Mouse (Mus musculus) intestine, embryonic 15.5 days (tissue): Measurements from ENCODE around the gene Olfr1347. TPM values are rescaled to one million over a fixed set of nuclear protein-coding genes. Genes with fewer than 3 reads are reported as not detected.
"Not testable (repeated sequence)": the region's sequence is repeated elsewhere in the genome, so short reads cannot be mapped to it uniquely, and the experiment has no call there.

Experiments used
- ATAC-seq: fragments of 200-750 bp; cut with Nextera tagmentation; 2 replicates; pipeline ENCODE4 v1.8.0; 2017; ENCODE audit warnings: moderate TSS enrichment, moderate library complexity
- H3K27ac ChIP-seq: fragments of 300-500 bp; sonication (generic); 2 replicates; pipeline ENCODE4 v1.5.1; 2015; ENCODE audit warnings: mild to moderate bottlenecking, inconsistent platforms
- H3K27me3 ChIP-seq: fragments of 300-500 bp; sonication (generic); replicated peaks from 2 replicates; pipeline ENCODE4 v1.6.1; 2015; ENCODE audit warnings: inconsistent platforms
- H3K36me3 ChIP-seq: fragments of 300-500 bp; sonication (generic); 2 replicates; pipeline ENCODE4 v1.6.1; 2015; ENCODE audit warnings: inconsistent platforms
- H3K4me1 ChIP-seq: fragments of 300-500 bp; sonication (generic); replicated peaks from 2 replicates; pipeline ENCODE4 v1.6.1; 2015; ENCODE audit warnings: inconsistent platforms
- H3K4me2 ChIP-seq: fragments of 300-500 bp; sonication (generic); replicated peaks from 2 replicates; pipeline ENCODE4 v1.6.1; 2015; ENCODE audit warnings: mild to moderate bottlenecking, inconsistent platforms
- H3K4me3 ChIP-seq: fragments of 300-500 bp; sonication (generic); replicated peaks from 2 replicates; pipeline ENCODE4 v1.5.1; 2015; ENCODE audit warnings: inconsistent platforms
- H3K9ac ChIP-seq: fragments of 300-500 bp; sonication (generic); 2 replicates; pipeline ENCODE4 v1.6.1; 2015; ENCODE audit warnings: inconsistent platforms
- H3K9me3 ChIP-seq: fragments of 300-500 bp; sonication (generic); 2 replicates; pipeline ENCODE4 v1.6.1; 2016; ENCODE audit warnings: inconsistent platforms
- WGBS: fragments of 180-500 bp; shearing (Covaris S2); methylation state at CpG from one replicate; pipeline ENCODE4 v1.1.7; 2015; 5-methylcytosine and 5-hydroxymethylcytosine counted together
- polyA plus RNA-seq: library from polyadenylated mRNA; unstranded; fragments of >200 nt; fragmentation: Nextera tagmentation; extraction: Ambion mirVana; gene quantifications from 2 replicates; pipeline ENCODE4 v1.2.1, GENCODE M21; 2015

Olfr1347 gene
- polyA plus RNA-seq: not detected in 2 replicates

DNA sequence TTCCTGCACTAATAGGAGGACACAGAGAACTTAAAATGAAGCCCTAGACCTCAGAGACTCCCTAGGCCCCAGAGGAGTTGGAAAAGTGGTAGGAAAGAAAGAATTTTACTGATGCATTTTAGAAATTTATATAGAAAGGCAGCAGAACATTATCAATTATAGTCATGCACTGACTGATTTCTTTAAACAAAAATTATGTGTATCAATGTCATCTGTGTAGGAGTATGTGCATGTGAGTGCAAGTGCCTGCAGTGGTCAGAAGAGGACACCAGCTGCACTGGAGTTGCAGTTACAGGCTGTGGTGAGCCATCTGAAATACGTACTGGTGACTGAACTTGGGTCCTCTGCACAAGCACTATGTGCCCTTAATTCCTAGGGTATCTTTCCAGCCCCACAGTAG, at the start of gene Olfr1347:
Gene Olfr1347 (minus strand): TSS at position 101 of the 400 bp plus-strand sequence.
- no peak within 1 kb of the TSS for H3K9ac ChIP-seq
- no peak within 1 kb of the TSS for H3K4me2 ChIP-seq
- H3K4me3 ChIP-seq: no peak within 1 kb of the TSS
- no peaks in the 10 kb centered on the region for H3K36me3 ChIP-seq
- H3K9me3 ChIP-seq: no peaks in the 10 kb centered on the region
- ATAC-seq: no peak
- 74% methylated on average over 1 of the region's 1 CpGs for WGBS
- no peaks in the 10 kb centered on the region for H3K27me3 ChIP-seq
- no peaks in the 10 kb centered on the region for H3K4me1 ChIP-seq
- no peak within 1 kb of the TSS for H3K27ac ChIP-seq

DNA sequence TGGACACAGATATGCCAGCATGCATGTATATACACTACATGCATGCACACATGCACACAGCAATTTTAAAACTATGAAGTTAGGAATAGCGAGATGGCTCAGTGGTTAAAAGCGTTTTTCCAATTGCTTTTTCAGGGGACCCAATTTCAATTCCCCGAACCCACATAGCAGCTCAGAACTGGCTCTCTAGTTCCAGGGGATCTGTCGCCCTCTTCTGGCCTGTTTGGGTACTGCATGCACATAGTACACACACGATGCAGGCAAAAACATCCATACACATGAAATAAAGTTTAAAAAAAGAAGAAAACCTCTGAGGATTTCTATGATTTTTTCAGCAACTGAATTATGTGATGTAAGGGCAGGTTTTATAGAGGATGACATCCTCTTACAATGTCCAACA, 26.6 kb upstream of the Olfr1347 start:
- no peaks in the 10 kb centered on the region for H3K27me3 ChIP-seq
- no peaks in the 10 kb centered on the region for H3K36me3 ChIP-seq
- H3K4me2 ChIP-seq: no peak overlapping the region
- no peak overlapping the region for H3K4me3 ChIP-seq
- no peaks in the 10 kb centered on the region for H3K9me3 ChIP-seq
- no peak overlapping the region for H3K27ac ChIP-seq
- no peaks in the 10 kb centered on the region for H3K4me1 ChIP-seq
- H3K9ac ChIP-seq: no peak overlapping the region
- 64% methylated on average over 5 of the region's 5 CpGs for WGBS
- ATAC-seq: no peak

- WGBS: 53% methylated on average over 3 of the region's 3 CpGs
- H3K9ac ChIP-seq: no peak overlapping the region
- no peak for ATAC-seq
- no peaks in the 10 kb centered on the region for H3K36me3 ChIP-seq
- no peak overlapping the region for H3K27ac ChIP-seq
- H3K27me3 ChIP-seq: no peaks in the 10 kb centered on the region
- H3K4me2 ChIP-seq: no peak overlapping the region
- no peak overlapping the region for H3K4me3 ChIP-seq
- no peaks in the 10 kb centered on the region for H3K4me1 ChIP-seq
- H3K9me3 ChIP-seq: no peaks in the 10 kb centered on the region
These were observed 25.4 kb upstream of the Olfr1347 start for GRCm38 (mm10) chr7:6525001-6525400.

DNA sequence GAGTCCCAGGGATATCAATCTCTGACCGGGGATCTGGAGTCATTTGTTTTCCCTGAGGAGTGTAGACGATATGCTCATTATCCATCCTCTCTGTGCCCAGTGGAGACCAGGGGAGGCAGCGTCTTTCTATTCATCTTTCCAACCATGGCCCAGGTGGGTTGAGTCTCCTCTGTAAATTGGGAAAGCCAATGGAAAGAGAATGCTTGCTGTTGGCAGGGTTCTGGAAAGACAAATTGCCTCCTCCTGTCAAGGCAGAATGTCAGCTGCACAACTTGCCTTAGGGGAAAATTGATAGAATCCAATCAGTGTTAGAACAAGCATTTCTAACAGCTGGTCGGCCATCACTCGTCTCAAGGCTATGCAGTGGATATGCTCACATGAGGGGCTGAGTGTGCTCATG, 23.3 kb upstream of the Olfr1347 start, which contains the start of gene Olfr1349:
Gene Olfr1349 (minus strand): TSS at position 101 of the 400 bp plus-strand sequence.
- no peak for ATAC-seq
- Histone ChIP-seq H3K9ac (no peak within 1 kb of the TSS), H3K4me1 (no peaks in the 10 kb centered on the region), H3K9me3 (no peaks in the 10 kb centered on the region), H3K27me3 (no peaks in the 10 kb centered on the region), H3K4me2 (no peak within 1 kb of the TSS), H3K36me3 (no peaks in the 10 kb centered on the region), H3K27ac (no peak within 1 kb of the TSS), H3K4me3 (no peak within 1 kb of the TSS)
- WGBS: 86% methylated on average over 5 of the region's 5 CpGs

- Histone ChIP-seq H3K4me3 (no peak overlapping the region), H3K36me3 (no peaks in the 10 kb centered on the region), H3K27me3 (no peaks in the 10 kb centered on the region), H3K4me2 (no peak overlapping the region), H3K27ac (no peak overlapping the region), H3K9ac (no peak overlapping the region), H3K9me3 (no peaks in the 10 kb centered on the region), H3K4me1 (no peaks in the 10 kb centered on the region)
- ATAC-seq: no peak
- 31% methylated on average over 1 of the region's 1 CpGs for WGBS
These were observed 22.1 kb upstream of the Olfr1347 start for GRCm38 (mm10) chr7:6521666-6522065.

- 91% methylated on average over 1 of the region's 1 CpGs for WGBS
- Histone ChIP-seq H3K27me3 (no peaks in the 10 kb centered on the region), H3K9me3 (no peaks in the 10 kb centered on the region), H3K9ac (no peak within 1 kb of the TSS), H3K4me3 (no peak within 1 kb of the TSS), H3K4me1 (no peaks in the 10 kb centered on the region), H3K36me3 (no peaks in the 10 kb centered on the region), H3K4me2 (no peak within 1 kb of the TSS), H3K27ac (no peak within 1 kb of the TSS)
- no peak for ATAC-seq
These were observed 9.1 kb upstream of the Olfr1347 start, which contains the start of gene Olfr1348 for GRCm38 (mm10) chr7:6508648-6509047. TSS of gene Olfr1348 (minus strand) at chr7:6508748.

GRCm38 (mm10) chr7:6486841-6487240, 12.7 kb downstream of the Olfr1347 start, which contains the start of gene Olfr5:
TSS of gene Olfr5 (minus strand) at chr7:6486941.
- no peak within 1 kb of the TSS for H3K27ac ChIP-seq
- H3K27me3 ChIP-seq: no peaks in the 10 kb centered on the region
- no peaks in the 10 kb centered on the region for H3K36me3 ChIP-seq
- H3K4me1 ChIP-seq: no peaks in the 10 kb centered on the region
- ATAC-seq: no peak
- no peak within 1 kb of the TSS for H3K4me2 ChIP-seq
- no peak within 1 kb of the TSS for H3K4me3 ChIP-seq
- WGBS: 36% methylated on average over 2 of the region's 2 CpGs
- H3K9me3 ChIP-seq: no peaks in the 10 kb centered on the region
- no peak within 1 kb of the TSS for H3K9ac ChIP-seq

- not testable (repeated sequence) for H3K4me3 ChIP-seq, H3K27ac ChIP-seq, H3K9ac ChIP-seq, H3K9me3 ChIP-seq, H3K4me1 ChIP-seq, ATAC-seq, H3K36me3 ChIP-seq, H3K27me3 ChIP-seq, H3K4me2 ChIP-seq
- WGBS: 53% methylated on average over 2 of the region's 2 CpGs
These were observed 21.9 kb downstream of the Olfr1347 start for GRCm38 (mm10) chr7:6477633-6478032.

GRCm38 (mm10) chr7:6466951-6467350, 32.6 kb downstream of the Olfr1347 start, which contains the start of gene Olfr1346:
TSS of gene Olfr1346 (plus strand) at chr7:6467101.
- H3K4me2 ChIP-seq: no peak within 1 kb of the TSS
- ATAC-seq: no peak
- H3K4me1 ChIP-seq: no peaks in the 10 kb centered on the region
- no peaks in the 10 kb centered on the region for H3K27me3 ChIP-seq
- no peak within 1 kb of the TSS for H3K4me3 ChIP-seq
- H3K9me3 ChIP-seq: no peaks in the 10 kb centered on the region
- H3K27ac ChIP-seq: no peak within 1 kb of the TSS
- no peak within 1 kb of the TSS for H3K9ac ChIP-seq
- H3K36me3 ChIP-seq: no peaks in the 10 kb centered on the region

GRCm38 (mm10) chr7:6456399-6456798, 43.2 kb downstream of the Olfr1347 start:
- Histone ChIP-seq H3K36me3 (no peaks in the 10 kb centered on the region), H3K9me3 (no peaks in the 10 kb centered on the region), H3K4me3 (no peak overlapping the region), H3K4me2 (no peak overlapping the region), H3K27ac (no peak overlapping the region), H3K27me3 (no peaks in the 10 kb centered on the region), H3K9ac (no peak overlapping the region), H3K4me1 (no peaks in the 10 kb centered on the region)
- no peak for ATAC-seq
- 45% methylated on average over 3 of the region's 3 CpGs for WGBS

- H3K36me3 ChIP-seq: no peaks in the 10 kb centered on the region
- no peak for ATAC-seq
- H3K4me1 ChIP-seq: no peaks in the 10 kb centered on the region
- H3K4me2 ChIP-seq: no peak within 1 kb of the TSS
- H3K4me3 ChIP-seq: no peak within 1 kb of the TSS
- no peaks in the 10 kb centered on the region for H3K27me3 ChIP-seq
- H3K9ac ChIP-seq: no peak within 1 kb of the TSS
- no peak within 1 kb of the TSS for H3K27ac ChIP-seq
- no peaks in the 10 kb centered on the region for H3K9me3 ChIP-seq
These were observed 43.7 kb downstream of the Olfr1347 start, which contains the start of gene Olfr1336 for GRCm38 (mm10) chr7:6455868-6456267. TSS of gene Olfr1336 (plus strand) at chr7:6456168.

GRCm38 (mm10) chr7:6447771-6448170, 51.8 kb downstream of the Olfr1347 start:
- Histone ChIP-seq H3K36me3 (no peaks in the 10 kb centered on the region), H3K4me3 (no peak overlapping the region), H3K4me1 (no peaks in the 10 kb centered on the region), H3K4me2 (no peak overlapping the region), H3K9me3 (no peaks in the 10 kb centered on the region), H3K27me3 (no peaks in the 10 kb centered on the region), H3K9ac (no peak overlapping the region), H3K27ac (no peak overlapping the region)
- ATAC-seq: no peak
- WGBS: 78% methylated on average over 5 of the region's 5 CpGs

- Histone ChIP-seq H3K27me3 (no peaks in the 10 kb centered on the region), H3K4me1 (no peaks in the 10 kb centered on the region), H3K4me3 (no peak overlapping the region), H3K4me2 (no peak overlapping the region), H3K9ac (no peak overlapping the region), H3K27ac (no peak overlapping the region), H3K36me3 (no peaks in the 10 kb centered on the region), H3K9me3 (no peaks in the 10 kb centered on the region)
- 63% methylated on average over 2 of the region's 2 CpGs for WGBS
- no peak for ATAC-seq
These were observed 58.4 kb downstream of the Olfr1347 start for GRCm38 (mm10) chr7:6441173-6441572.
